In genomic region chr2:71196947-71197346, GRCm38 (mm10) we compare ENCODE assay signal across 34 mouse cellular contexts. TPM values are rescaled to one million over a fixed set of nuclear protein-coding genes. Genes with fewer than 3 reads are reported as not detected.
A peak's percentile ranks its signal among the peaks of the same experiment; 100 is the strongest.
DNase-seq lines count a peak whose midpoint lies in the region; ATAC-seq and TF ChIP-seq lines count a peak whose summit lies in the region.
"Had no signal": no experiment of that assay in that cellular context is flagged by ENCODE, and none has a peak within 500 bp of the region (broad histone marks: within the 10 kb centered on the region; RNA-seq: fewer than 3 reads in every experiment).

No protein-coding gene starts in this region.

- ATAC-seq in heart, embryonic 13.5 days (ENCODE audit: extremely low read depth, insufficient number of reproducible peaks, low FRiP score, low TSS enrichment): no peak
- ATAC-seq in limb, embryonic 14.5 days (ENCODE audit: low FRiP score, low read depth): no peak
- ATAC-seq in lung, postnatal 0 days: peak; percentile 8; the same call in 1 of the 2 replicates
- ATAC-seq: forebrain, embryonic 16.5 days; inflammation-experienced regulatory T-cells, adult 6 months; midbrain, embryonic 15.5 days had no signal

- no peaks in the 10 kb centered on the region for H3K36me3 ChIP-seq in heart, embryonic 13.5 days
- no peaks in the 10 kb centered on the region for H3K36me3 ChIP-seq in limb, embryonic 14.5 days (ENCODE audit: control insufficient read depth, insufficient read depth, low read length)
- H3K36me3 ChIP-seq in limb, embryonic 10.5 days: no peaks in the 10 kb centered on the region
- H3K36me3 ChIP-seq in lung, postnatal 0 days (ENCODE audit: insufficient read depth, low read length): no peaks in the 10 kb centered on the region
- H3K36me3 ChIP-seq: embryonic facial prominence, embryonic 13.5 days; hindbrain, embryonic 10.5 days; hindbrain, embryonic 15.5 days; limb, embryonic 12.5 days; liver, embryonic 13.5 days; midbrain, embryonic 10.5 days; midbrain, embryonic 15.5 days; neural tube, embryonic 15.5 days had no signal

- no peak overlapping the region for H3K9ac ChIP-seq in heart, embryonic 13.5 days
- no peak overlapping the region for H3K9ac ChIP-seq in limb, embryonic 14.5 days (ENCODE audit: low read depth, low read length, severe bottlenecking)
- no peak overlapping the region for H3K9ac ChIP-seq in lung, postnatal 0 days (replicated peaks; ENCODE audit: low read depth)
- H3K9ac ChIP-seq: embryonic facial prominence, embryonic 13.5 days; hindbrain, embryonic 15.5 days; limb, embryonic 12.5 days; liver, embryonic 13.5 days; midbrain, embryonic 15.5 days; neural tube, embryonic 15.5 days had no signal

- no peaks in the 10 kb centered on the region for H3K9me3 ChIP-seq in heart, embryonic 13.5 days
- H3K9me3 ChIP-seq in limb, embryonic 14.5 days (ENCODE audit: control insufficient read depth, low read length): no peaks in the 10 kb centered on the region
- no peaks in the 10 kb centered on the region for H3K9me3 ChIP-seq in limb, embryonic 10.5 days (replicated peaks)
- H3K9me3 ChIP-seq in lung, postnatal 0 days (ENCODE audit: low read length): no peaks in the 10 kb centered on the region
- H3K9me3 ChIP-seq: embryonic facial prominence, embryonic 13.5 days; hindbrain, embryonic 10.5 days; hindbrain, embryonic 15.5 days; limb, embryonic 12.5 days; liver, embryonic 13.5 days; midbrain, embryonic 10.5 days; midbrain, embryonic 15.5 days; neural tube, embryonic 15.5 days had no signal

- peak overlapping the region; percentile 30; the same call in 1 of the 2 replicates for H3K27ac ChIP-seq in heart, embryonic 13.5 days (replicated peaks)
- H3K27ac ChIP-seq in limb, embryonic 14.5 days (replicated peaks; ENCODE audit: low read depth, low read length): no peak overlapping the region
- no peak overlapping the region for H3K27ac ChIP-seq in limb, embryonic 10.5 days
- H3K27ac ChIP-seq in lung, postnatal 0 days (ENCODE audit: low read length): no peak overlapping the region
- H3K27ac ChIP-seq: embryonic facial prominence, embryonic 13.5 days; gastrocnemius, adult 2 months; heart, adult 2 months; hindbrain, embryonic 10.5 days; hindbrain, embryonic 15.5 days; limb, embryonic 12.5 days; liver, embryonic 13.5 days; midbrain, embryonic 10.5 days; midbrain, embryonic 15.5 days; neural tube, embryonic 15.5 days had no signal

- TF ChIP-seq EP300 in lung, postnatal 0 days (IDR thresholded peaks at IDR 0.05): no peak

- H3K4me2 ChIP-seq in heart, embryonic 13.5 days: no peak overlapping the region
- H3K4me2 ChIP-seq in limb, embryonic 14.5 days (replicated peaks; ENCODE audit: low read depth, low read length, severe bottlenecking): no peak overlapping the region
- no peak overlapping the region for H3K4me2 ChIP-seq in lung, postnatal 0 days (replicated peaks; ENCODE audit: low read depth, low read length)
- H3K4me2 ChIP-seq: embryonic facial prominence, embryonic 13.5 days; hindbrain, embryonic 15.5 days; limb, embryonic 12.5 days; liver, embryonic 13.5 days; midbrain, embryonic 15.5 days; neural tube, embryonic 15.5 days had no signal

- no peaks in the 10 kb centered on the region for H3K27me3 ChIP-seq in heart, embryonic 13.5 days (replicated peaks)
- no peaks in the 10 kb centered on the region for H3K27me3 ChIP-seq in limb, embryonic 14.5 days (ENCODE audit: control insufficient read depth, insufficient read depth, low read length)
- peaks cover 17% of the 10 kb centered on the region; the same call in 1 of the 2 replicates for H3K27me3 ChIP-seq in limb, embryonic 10.5 days (ENCODE audit: low read depth, poor library complexity, severe bottlenecking)
- no peaks in the 10 kb centered on the region for H3K27me3 ChIP-seq in lung, postnatal 0 days (replicated peaks; ENCODE audit: insufficient read depth, low read length)
- H3K27me3 ChIP-seq: embryonic facial prominence, embryonic 13.5 days; hindbrain, embryonic 15.5 days; limb, embryonic 12.5 days; midbrain, embryonic 15.5 days; neural tube, embryonic 15.5 days had no signal

- TF ChIP-seq POLR2A in limb, embryonic 14.5 days (IDR thresholded peaks at IDR 0.05; ENCODE audit: borderline replicate concordance, extremely low read depth, insufficient read depth, insufficient read length): no peak

- no peak for DNase-seq in heart, adult 8-10 months (ENCODE audit: low spot score)
- peak; percentile 15 for DNase-seq in limb, embryonic 14.5 days (ENCODE audit: low spot score)
- no peak for DNase-seq in limb, embryonic 10.5 days (ENCODE audit: low spot score)
- DNase-seq in lung, postnatal 0 days (ENCODE audit: low spot score): peak; percentile 44
- no peak for DNase-seq in lung, postnatal 14 days
- no peak for DNase-seq in left cerebral cortex, adult 11 months (ENCODE audit: low spot score)
- DNase-seq: adrenal gland, postnatal 14 days; cerebellum, adult 11 months; cerebellum, adult 9-10 months; cerebellum, postnatal 36 days; embryo, embryonic 11 days; gastrocnemius, adult 2 months; gastrocnemius, postnatal 36 days; heart, adult 2 months; kidney, adult 8-10 months; kidney, postnatal 14 days; layer of hippocampus, adult 9-11 months; liver, embryonic 13.5 days; lung, adult 2 months; retina, postnatal 1 day; right cerebral cortex, postnatal 14 days; thymus, adult 18-20 months; thymus, postnatal 36 days had no signal

- no peak for TF ChIP-seq CTCF in lung, postnatal 0 days (IDR thresholded peaks at IDR 0.05)

- peaks cover 30% of the 10 kb centered on the region for H3K4me1 ChIP-seq in heart, embryonic 13.5 days
- peaks cover 5% of the 10 kb centered on the region; the same call in 1 of the 2 replicates for H3K4me1 ChIP-seq in limb, embryonic 14.5 days (ENCODE audit: control insufficient read depth, insufficient read depth, low read length)
- peaks cover 5% of the 10 kb centered on the region for H3K4me1 ChIP-seq in limb, embryonic 10.5 days
- no peaks in the 10 kb centered on the region for H3K4me1 ChIP-seq in lung, postnatal 0 days (ENCODE audit: insufficient read depth, low read depth, low read length)
- H3K4me1 ChIP-seq: liver, embryonic 13.5 days had no signal

- H3K4me3 ChIP-seq in heart, embryonic 13.5 days: no peak overlapping the region
- no peak overlapping the region for H3K4me3 ChIP-seq in limb, embryonic 14.5 days (replicated peaks; ENCODE audit: low read length)
- H3K4me3 ChIP-seq in limb, embryonic 10.5 days: no peak overlapping the region
- H3K4me3 ChIP-seq in lung, postnatal 0 days (ENCODE audit: low read depth, low read length): no peak overlapping the region
- H3K4me3 ChIP-seq: embryonic facial prominence, embryonic 13.5 days; erythroblast, embryonic 14.5 days; gastrocnemius, adult 2 months; heart, adult 2 months; hindbrain, embryonic 10.5 days; hindbrain, embryonic 15.5 days; limb, embryonic 12.5 days; liver, embryonic 13.5 days; midbrain, embryonic 10.5 days; midbrain, embryonic 15.5 days; neural tube, embryonic 15.5 days had no signal

- WGBS in heart, embryonic 13.5 days: 49% methylated on average over 4 of the region's 4 CpGs
- 62% methylated on average over 4 of the region's 4 CpGs for WGBS in limb, embryonic 14.5 days
- 86% methylated on average over 4 of the region's 4 CpGs for WGBS in limb, embryonic 10.5 days
- 31% methylated on average over 4 of the region's 4 CpGs for WGBS in lung, postnatal 0 days

RNA-seq across cellular contexts. Expression of gene Dync1i2, which starts 14.6 kb away (rescaled TPM):
- 59.5 and 64.8 TPM in 2 replicates for polyA plus RNA-seq in heart, embryonic 13.5 days (2015; fragmentation: Nextera tagmentation; extraction: Ambion mirVana)
- 10 to 100 TPM; 53.5 to 61.3 (median 59.5) TPM for total RNA-seq in heart, adult 8-10 months (2022)
- polyA plus RNA-seq in limb, embryonic 14.5 days (2012; rRNA removed): 82.5 and 95.0 TPM in 2 replicates
- polyA plus RNA-seq in limb, embryonic 14.5 days (2014; fragmentation: Nextera tagmentation; extraction: Ambion mirVana): 94.7 and 108 TPM in 2 replicates
- 83.3 and 95.3 TPM in 2 replicates for polyA plus RNA-seq in limb, embryonic 10.5 days (2016; fragmentation: Nextera tagmentation; extraction: Ambion mirVana)
- polyA plus RNA-seq in lung, postnatal 0 days (2015; fragmentation: Nextera tagmentation; extraction: Ambion mirVana): 76.6 and 83.9 TPM in 2 replicates

Comparison
In these comparisons a context has a peak if more than half of its experiments do, and no peak if none do; other contexts are left out.
1. DNase-seq: peak in limb, embryonic 14.5 days (single experiment) and lung, postnatal 0 days (single experiment); none in heart, adult 8-10 months (single experiment), limb, embryonic 10.5 days (single experiment), lung, postnatal 14 days (single experiment) and left cerebral cortex, adult 11 months (single experiment).